Mouse (Mus musculus): ENCODE measurements around the gene Tns3.

The Tns3 gene

GRCm38 (mm10) chr11:8513359-8514253 is 150.7 kb downstream of the Tns3 start:
- no peak for DNase-seq

GRCm38 (mm10) chr11:8510294-8510693 is 154.0 kb downstream of the Tns3 start:
- no peak for DNase-seq

DNA sequence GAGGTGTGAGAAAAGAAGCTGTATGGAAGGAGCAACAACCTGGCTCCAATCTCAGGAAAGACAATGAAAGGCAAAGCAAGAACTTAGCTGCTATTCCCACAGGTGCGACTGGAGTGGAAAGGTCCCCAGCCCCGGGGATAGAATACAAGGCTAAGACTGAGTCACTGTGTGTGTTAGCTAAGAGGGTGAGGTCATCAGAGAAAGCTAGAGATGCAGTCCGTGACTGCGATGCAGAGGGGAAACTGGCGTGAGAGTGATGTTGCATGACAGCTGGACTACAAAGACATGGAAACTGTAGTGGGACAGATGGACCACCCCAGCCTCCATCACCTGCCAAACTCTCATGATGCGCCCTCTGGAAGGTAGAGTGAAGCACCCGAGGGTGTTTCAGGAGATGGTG is 154.7 kb downstream of the Tns3 start:
- DNase-seq = no peak

- no peak for DNase-seq
These were observed 160.6 kb downstream of the Tns3 start for GRCm38 (mm10) chr11:8503735-8504134.

DNA sequence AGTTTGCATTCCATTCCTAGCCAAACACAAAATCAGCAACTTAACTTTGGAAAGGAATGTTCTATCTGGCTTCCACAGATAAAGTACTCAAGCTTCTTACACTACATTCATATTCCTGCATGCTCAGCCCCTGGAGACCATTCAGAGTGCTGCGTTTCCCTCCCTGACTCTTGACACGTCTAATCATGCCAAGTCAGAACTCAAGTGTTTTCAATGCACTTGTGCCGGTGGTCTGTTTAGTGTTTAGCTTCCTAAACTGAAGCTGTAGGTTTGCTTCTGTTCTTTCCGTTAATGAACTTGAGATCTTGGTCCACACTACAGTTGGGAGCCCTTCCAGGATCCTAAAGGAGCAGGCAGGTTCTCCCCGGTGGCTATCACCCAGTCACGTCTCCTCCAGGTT is 163.5 kb downstream of the Tns3 start:
- no peak for DNase-seq

DNA sequence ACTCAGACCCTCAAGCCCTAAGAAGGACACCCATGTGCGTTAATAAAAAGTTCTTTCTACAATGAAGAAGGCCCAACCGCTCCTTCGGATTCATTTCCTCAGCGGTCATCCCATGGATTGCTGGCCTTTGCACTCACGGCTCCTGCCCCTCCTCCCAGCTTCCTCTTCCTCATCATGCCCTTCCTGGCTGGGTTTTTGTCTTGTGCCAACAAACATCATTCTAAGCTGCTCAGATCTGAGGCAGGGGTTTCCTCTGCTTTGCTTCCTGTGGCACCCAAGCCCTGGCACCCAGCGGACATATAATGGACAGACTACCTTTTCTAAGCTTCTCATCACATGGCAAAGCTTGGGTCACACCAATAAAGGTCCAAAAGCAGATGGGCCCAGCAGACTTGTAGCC is 167.2 kb downstream of the Tns3 start:
- DNase-seq = no peak

- no peak for DNase-seq
These were observed 167.6 kb downstream of the Tns3 start for GRCm38 (mm10) chr11:8496686-8497085.

GRCm38 (mm10) chr11:8495801-8496200 is 168.5 kb downstream of the Tns3 start:
- DNase-seq = peak; percentile 33

DNA sequence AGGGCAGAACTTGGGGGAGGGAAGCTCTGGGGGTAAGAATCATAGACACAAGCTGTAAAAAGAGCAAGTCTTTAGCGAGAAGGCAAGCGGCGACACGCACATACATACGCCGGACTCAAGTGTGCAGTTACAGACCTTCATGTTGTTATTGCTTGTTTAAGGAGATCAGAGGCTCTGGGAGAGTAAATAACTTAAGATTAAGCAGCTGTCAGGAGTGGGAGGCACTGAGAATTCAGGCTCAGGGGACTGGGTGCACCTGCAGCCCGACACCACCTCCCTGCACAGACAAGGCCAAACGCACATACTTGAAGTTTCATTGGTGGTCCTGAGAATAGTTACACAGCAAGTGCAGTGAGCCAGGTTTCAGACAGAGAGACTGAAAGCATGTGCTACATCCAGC is 169.3 kb downstream of the Tns3 start:
- no peak for DNase-seq

DNA sequence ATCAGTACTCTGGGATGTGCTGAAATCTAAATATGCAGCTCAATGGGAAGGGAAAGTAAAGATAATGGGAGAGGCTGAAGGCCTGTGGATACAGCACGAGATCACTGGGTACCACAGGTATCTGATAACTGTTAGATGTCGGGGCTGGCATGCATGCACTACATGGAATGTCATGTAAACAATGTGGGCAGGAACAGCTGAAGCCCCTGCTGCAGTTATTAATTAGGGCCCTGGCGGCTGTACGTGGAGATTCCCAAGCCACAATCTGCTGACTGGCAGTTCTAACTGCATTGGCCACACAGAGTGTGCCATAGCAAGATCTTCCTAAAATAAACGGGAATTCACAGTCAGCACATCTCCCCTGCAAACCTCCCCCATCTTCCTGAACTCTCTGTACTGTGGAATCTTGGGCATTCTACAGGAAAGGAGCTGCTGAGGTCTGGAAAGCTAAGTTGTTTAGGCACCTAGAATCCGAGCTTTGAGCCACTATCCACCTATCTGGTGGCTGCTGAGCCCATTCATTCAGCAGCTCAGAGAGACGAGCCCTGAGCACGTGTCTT is 170.3 kb downstream of the Tns3 start:
- DNase-seq = no peak

DNA sequence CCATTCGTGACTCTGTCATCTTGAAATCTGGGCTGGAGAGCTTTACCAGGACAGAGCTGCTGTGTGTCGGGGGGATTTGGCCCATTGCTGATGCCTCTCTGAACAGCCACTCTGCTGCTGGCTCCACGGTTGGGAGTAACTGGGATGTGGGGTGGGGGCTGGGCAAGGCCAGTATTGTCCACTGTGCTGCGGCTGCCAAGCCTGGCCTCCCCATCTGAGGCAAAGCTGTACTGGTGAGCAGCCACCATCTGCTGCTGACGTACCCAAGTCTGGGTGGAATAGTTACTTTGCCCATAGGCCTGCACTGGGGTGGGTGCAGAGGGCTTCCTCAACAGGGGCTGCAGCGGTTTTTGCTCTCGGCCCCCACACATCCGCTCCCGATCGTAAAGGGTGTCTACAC is 172.0 kb downstream of the Tns3 start:
- DNase-seq = no peak

- DNase-seq = no peak
These were observed 176.1 kb downstream of the Tns3 start for GRCm38 (mm10) chr11:8488248-8488647.

GRCm38 (mm10) chr11:8486552-8486951 is 177.8 kb downstream of the Tns3 start:
- DNase-seq = no peak

DNA sequence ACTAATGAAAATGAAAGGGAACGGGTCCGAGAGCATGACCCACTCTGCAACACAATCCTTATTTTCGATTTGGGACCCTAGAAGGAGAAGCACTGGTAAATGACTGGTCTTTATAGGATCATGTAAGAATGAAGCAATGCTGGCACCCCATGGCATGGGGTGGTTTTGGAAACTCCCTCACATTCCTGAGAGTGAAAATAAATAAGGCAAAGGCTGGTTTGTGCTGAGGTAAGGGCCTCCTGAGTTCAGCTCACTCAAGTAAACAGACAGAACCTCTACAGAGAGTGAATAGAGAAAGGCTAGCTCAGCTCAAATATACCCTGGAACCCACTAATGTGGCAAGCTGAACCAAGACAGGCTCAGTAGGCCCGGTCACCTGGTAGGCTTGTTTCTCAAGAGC is 179.8 kb downstream of the Tns3 start:
- no peak for DNase-seq

- no peak for DNase-seq
These were observed 181.6 kb downstream of the Tns3 start for GRCm38 (mm10) chr11:8482721-8483120.

GRCm38 (mm10) chr11:8481962-8482361 is 182.4 kb downstream of the Tns3 start:
- no peak for DNase-seq

- DNase-seq = no peak
These were observed 182.8 kb downstream of the Tns3 start for GRCm38 (mm10) chr11:8481529-8481928.

DNA sequence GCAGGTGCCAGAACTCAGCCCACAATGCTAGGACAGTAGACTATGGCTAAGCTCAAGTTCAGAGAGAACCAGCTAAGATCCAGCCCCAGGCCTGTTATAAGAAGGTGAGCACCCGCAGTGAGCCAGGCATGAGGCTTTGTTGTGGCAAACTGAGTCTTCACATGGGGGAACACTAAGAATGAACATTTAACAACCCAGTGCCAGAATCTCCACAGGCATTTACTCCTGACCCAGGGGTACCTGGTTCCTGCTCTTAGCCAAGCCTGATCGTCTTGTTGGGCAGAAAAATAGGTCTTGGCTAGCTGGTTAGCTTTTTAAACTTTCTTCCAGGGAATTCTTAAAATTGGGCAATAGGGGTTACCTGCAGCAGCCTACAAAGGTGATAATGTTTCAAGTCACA is 184.5 kb downstream of the Tns3 start:
- DNase-seq = no peak

DNA sequence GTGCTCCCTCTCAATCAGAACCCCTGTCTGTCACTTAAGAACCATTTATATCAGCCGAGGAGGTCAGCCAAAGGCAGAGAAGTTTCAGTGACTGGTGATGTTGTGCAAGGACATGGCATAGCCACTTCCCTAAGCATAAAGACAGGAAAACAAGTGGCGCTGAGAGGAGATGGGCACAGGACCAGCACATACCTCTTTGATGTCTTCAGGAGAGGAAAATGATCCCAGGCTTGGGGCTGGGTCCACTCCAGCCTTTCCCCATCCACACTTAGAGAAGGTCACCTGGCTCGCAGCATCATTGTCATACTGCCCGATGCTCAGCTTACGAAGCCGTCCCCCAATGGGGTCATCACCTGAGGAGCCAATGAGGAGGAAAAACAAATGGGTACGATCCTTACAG is 185.0 kb downstream of the Tns3 start:
- DNase-seq = no peak

DNA sequence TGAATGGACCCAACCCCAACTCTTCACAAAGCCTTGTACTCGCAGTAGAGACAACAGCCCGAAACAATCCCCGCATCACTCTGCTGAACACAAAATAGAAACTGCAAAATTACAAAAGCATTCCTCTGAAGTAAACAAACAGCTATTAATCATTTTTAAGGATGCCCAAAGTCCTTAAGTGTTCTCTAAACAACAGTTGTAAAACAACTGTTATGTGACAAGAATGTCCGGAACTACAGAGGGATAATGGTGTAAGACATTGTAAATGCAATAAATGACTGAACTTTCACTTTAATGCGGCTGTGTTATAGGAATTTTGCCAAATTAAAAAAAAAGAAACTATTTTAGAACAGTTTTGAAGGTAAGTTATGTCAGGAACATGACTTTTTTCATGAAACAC is 190.7 kb downstream of the Tns3 start:
- DNase-seq = no peak

- no peak for DNase-seq
These were observed 191.9 kb downstream of the Tns3 start for GRCm38 (mm10) chr11:8472439-8472838.

- no peak for DNase-seq
These were observed 192.8 kb downstream of the Tns3 start for GRCm38 (mm10) chr11:8471535-8471934.

- no peak for DNase-seq
These were observed 194.8 kb downstream of the Tns3 start for GRCm38 (mm10) chr11:8469537-8469936.
